Mouse (Mus musculus) kidney, embryonic 14.5 days (tissue): Measurements from ENCODE around the gene Sept4. TPM values are rescaled to one million over a fixed set of nuclear protein-coding genes. Genes with fewer than 3 reads are reported as not detected.

Experiments used
- ATAC-seq: fragments of 200-750 bp; cut with Nextera tagmentation; 2 replicates; pipeline ENCODE4 v1.8.0; 2017; ENCODE audit warnings: moderate number of reproducible peaks, mild to moderate bottlenecking, moderate TSS enrichment, moderate library complexity; ENCODE audit not compliant: low FRiP score, low TSS enrichment
- H3K27ac ChIP-seq: fragments of 300-500 bp; sonication (generic); 2 replicates; pipeline ENCODE4 v1.5.1; 2014; ENCODE audit warnings: low read depth, mild to moderate bottlenecking, low read length, moderate library complexity, mixed read lengths
- H3K27me3 ChIP-seq: fragments of 300-500 bp; sonication (generic); 2 replicates; pipeline ENCODE4 v1.6.1; 2014; ENCODE audit warnings: mild to moderate bottlenecking, low read length; ENCODE audit not compliant: control insufficient read depth, insufficient read depth
- H3K36me3 ChIP-seq: fragments of 300-500 bp; sonication (generic); 2 replicates; pipeline ENCODE4 v1.6.1; 2014; ENCODE audit warnings: low read length, mixed read lengths; ENCODE audit not compliant: control insufficient read depth, insufficient read depth
- H3K4me1 ChIP-seq: fragments of 300-500 bp; sonication (generic); 2 replicates; pipeline ENCODE4 v1.6.1; 2014; ENCODE audit warnings: low read length, mixed read lengths; ENCODE audit not compliant: control insufficient read depth, insufficient read depth
- H3K4me2 ChIP-seq: fragments of 300-500 bp; sonication (generic); replicated peaks from 2 replicates; pipeline ENCODE4 v1.6.1; 2014; ENCODE audit warnings: low read depth, mild to moderate bottlenecking, low read length
- H3K4me3 ChIP-seq: fragments of 300-500 bp; sonication (generic); 2 replicates; pipeline ENCODE4 v1.5.1; 2014; ENCODE audit warnings: mild to moderate bottlenecking, low read length
- H3K9ac ChIP-seq: fragments of 300-500 bp; sonication (generic); 2 replicates; pipeline ENCODE4 v1.6.1; 2014; ENCODE audit warnings: low read depth, mild to moderate bottlenecking, low read length, moderate library complexity
- H3K9me3 ChIP-seq: fragments of 300-500 bp; sonication (generic); 2 replicates; pipeline ENCODE4 v1.6.1; 2016; ENCODE audit warnings: low read length; ENCODE audit not compliant: control insufficient read depth
- WGBS: fragments of 180-500 bp; shearing (Covaris S2); extraction: QIAGEN DNeasy Blood & Tissue Kit; methylation state at CpG from one replicate; pipeline ENCODE4 v1.1.7; 2014; 5-methylcytosine and 5-hydroxymethylcytosine counted together
- polyA plus RNA-seq: library from polyadenylated mRNA; unstranded; fragments of >200 nt; fragmentation: Nextera tagmentation; extraction: Ambion mirVana; gene quantifications from 2 replicates; pipeline ENCODE4 v1.2.1, GENCODE M21; 2014

Gene Sept4
- polyA plus RNA-seq, 1 experiment from 2014 or later = 35.6 TPM

DNA sequence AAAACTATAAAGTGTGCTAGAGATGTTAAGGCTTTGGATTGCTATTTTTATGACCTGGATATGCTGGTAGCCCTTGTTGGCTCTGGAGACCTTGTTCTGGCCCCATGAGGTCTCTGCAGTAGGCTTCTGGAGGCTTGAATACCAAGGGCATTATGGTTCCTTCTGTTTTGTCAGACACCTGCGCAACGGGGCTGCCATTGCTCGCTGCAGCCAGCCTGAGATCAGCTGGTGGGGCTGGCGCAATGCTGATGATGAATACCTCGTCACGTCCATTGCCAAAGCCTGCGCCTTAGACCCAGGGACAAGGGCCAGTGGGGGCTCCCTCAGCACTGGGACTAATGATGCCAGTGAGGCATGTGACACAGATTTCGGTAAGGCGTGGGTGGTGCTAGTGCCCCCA is 33.5 kb downstream of the Sept4 start:
- no peak for ATAC-seq
- Histone ChIP-seq H3K4me2 (no peak overlapping the region), H3K27ac (no peak overlapping the region), H3K4me3 (no peak overlapping the region), H3K36me3 (peaks cover 99% of the 10 kb centered on the region), H3K9ac (no peak overlapping the region), H3K9me3 (no peaks in the 10 kb centered on the region), H3K27me3 (no peaks in the 10 kb centered on the region), H3K4me1 (no peaks in the 10 kb centered on the region)
- 94% methylated on average over 9 of the region's 9 CpGs for WGBS

DNA sequence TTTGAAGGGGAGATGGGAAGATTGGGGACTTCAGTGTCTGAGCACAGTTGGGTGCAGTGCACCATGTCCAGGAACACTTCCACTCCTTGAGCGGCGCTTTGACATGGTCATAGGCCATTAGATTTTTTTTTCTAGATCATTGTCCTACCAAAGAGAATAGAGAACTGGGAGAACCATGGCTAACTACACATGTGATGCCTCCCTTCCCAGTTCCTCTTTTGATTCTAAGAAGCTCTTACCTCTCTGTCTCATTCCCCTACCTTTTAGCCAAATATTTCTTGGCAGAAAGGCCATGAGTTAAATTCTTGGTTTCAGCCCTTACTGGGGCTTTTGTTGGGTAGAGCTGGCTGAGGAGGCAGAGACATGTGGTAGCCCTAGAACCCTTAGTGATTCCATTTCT is 34.9 kb downstream of the Sept4 start:
- H3K36me3 ChIP-seq = peaks cover 99% of the 10 kb centered on the region
- 96% methylated on average over 2 of the region's 2 CpGs for WGBS
- H3K9me3 ChIP-seq = no peaks in the 10 kb centered on the region
- no peaks in the 10 kb centered on the region for H3K27me3 ChIP-seq
- H3K4me1 ChIP-seq = no peaks in the 10 kb centered on the region
- no peak overlapping the region for H3K9ac ChIP-seq
- ATAC-seq = no peak
- no peak overlapping the region for H3K4me3 ChIP-seq
- no peak overlapping the region for H3K4me2 ChIP-seq
- H3K27ac ChIP-seq = no peak overlapping the region

GRCm38 (mm10) chr11:87609264-87609663 is 40.6 kb downstream of the Sept4 start:
- no peak for ATAC-seq
- WGBS = 93% methylated on average over 7 of the region's 7 CpGs
- Histone ChIP-seq H3K9me3 (no peaks in the 10 kb centered on the region), H3K4me1 (no peaks in the 10 kb centered on the region), H3K36me3 (peaks cover 96% of the 10 kb centered on the region), H3K9ac (no peak overlapping the region), H3K27me3 (no peaks in the 10 kb centered on the region), H3K4me2 (no peak overlapping the region), H3K4me3 (no peak overlapping the region), H3K27ac (no peak overlapping the region)

DNA sequence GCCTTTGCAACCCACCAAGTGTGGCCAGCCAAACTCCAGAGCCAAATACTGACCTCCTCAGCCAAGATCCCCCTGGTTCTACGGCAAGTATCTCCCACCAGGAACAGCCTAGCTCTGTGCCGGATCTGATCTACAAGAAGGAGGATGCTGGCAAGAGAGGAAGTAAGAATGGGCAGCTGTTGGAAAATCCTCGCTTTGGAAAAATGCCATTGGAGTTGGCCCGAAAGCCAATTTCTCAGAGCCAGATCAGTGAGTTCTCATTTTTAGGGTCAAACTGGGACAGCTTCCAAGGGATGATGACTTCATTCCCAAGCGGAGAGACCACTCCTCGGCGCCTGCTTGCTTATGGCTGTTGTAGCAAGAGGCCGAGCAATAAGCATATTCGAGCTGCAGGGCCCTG is 42.8 kb downstream of the Sept4 start:
- H3K9me3 ChIP-seq = peaks cover 2% of the 10 kb centered on the region; the same call in 1 of the 2 replicates
- no peaks in the 10 kb centered on the region for H3K4me1 ChIP-seq
- H3K4me2 ChIP-seq = no peak overlapping the region
- 90% methylated on average over 9 of the region's 9 CpGs for WGBS
- H3K36me3 ChIP-seq = peaks cover 96% of the 10 kb centered on the region
- no peak for ATAC-seq
- H3K27me3 ChIP-seq = no peaks in the 10 kb centered on the region
- H3K9ac ChIP-seq = no peak overlapping the region
- no peak overlapping the region for H3K27ac ChIP-seq
- H3K4me3 ChIP-seq = no peak overlapping the region

- no peak overlapping the region for H3K4me2 ChIP-seq
- ATAC-seq = no peak
- no peaks in the 10 kb centered on the region for H3K27me3 ChIP-seq
- no peak overlapping the region for H3K9ac ChIP-seq
- H3K4me3 ChIP-seq = no peak overlapping the region
- no peak overlapping the region for H3K27ac ChIP-seq
- no peaks in the 10 kb centered on the region for H3K4me1 ChIP-seq
- peaks cover 92% of the 10 kb centered on the region for H3K36me3 ChIP-seq
- WGBS = 91% methylated on average over 7 of the region's 7 CpGs
- H3K9me3 ChIP-seq = peaks cover 12% of the 10 kb centered on the region
Measured at GRCm38 (mm10) chr11:87613972-87614371, 45.3 kb downstream of the Sept4 start.

- H3K9ac ChIP-seq = no peak overlapping the region
- H3K9me3 ChIP-seq = peaks cover 12% of the 10 kb centered on the region
- peaks cover 86% of the 10 kb centered on the region for H3K36me3 ChIP-seq
- H3K4me2 ChIP-seq = no peak overlapping the region
- H3K27me3 ChIP-seq = no peaks in the 10 kb centered on the region
- H3K4me1 ChIP-seq = no peaks in the 10 kb centered on the region
- no peak overlapping the region for H3K27ac ChIP-seq
- WGBS = 95% methylated on average over 5 of the region's 5 CpGs
- ATAC-seq = no peak
- H3K4me3 ChIP-seq = no peak overlapping the region
Measured at GRCm38 (mm10) chr11:87615551-87615950, 46.8 kb downstream of the Sept4 start.

DNA sequence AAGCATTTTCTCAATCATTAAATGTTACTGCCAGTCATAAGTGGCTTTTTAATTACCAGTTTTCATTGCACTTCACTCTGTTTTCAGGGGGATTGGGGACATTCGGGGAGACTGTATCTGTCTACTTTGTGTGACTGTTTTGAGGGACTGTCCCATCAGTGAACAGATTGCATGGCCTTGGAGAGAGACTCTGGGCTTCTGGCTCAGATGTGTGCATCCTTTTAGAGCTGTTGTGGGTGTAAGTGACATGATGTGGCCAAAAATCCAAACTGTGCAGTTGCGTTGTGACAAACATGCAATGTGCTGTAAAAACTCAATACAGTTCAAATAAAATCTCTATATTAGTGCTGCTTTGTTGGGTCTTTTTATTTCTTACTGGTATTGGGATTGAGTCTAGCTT is 47.2 kb downstream of the Sept4 start:
- no peaks in the 10 kb centered on the region for H3K27me3 ChIP-seq
- H3K4me3 ChIP-seq = no peak overlapping the region
- peaks cover 12% of the 10 kb centered on the region for H3K9me3 ChIP-seq
- no peak for ATAC-seq
- no peaks in the 10 kb centered on the region for H3K4me1 ChIP-seq
- 97% methylated on average over 2 of the region's 2 CpGs for WGBS
- H3K9ac ChIP-seq = no peak overlapping the region
- no peak overlapping the region for H3K27ac ChIP-seq
- H3K36me3 ChIP-seq = peaks cover 85% of the 10 kb centered on the region
- no peak overlapping the region for H3K4me2 ChIP-seq

- H3K9me3 ChIP-seq = peaks cover 12% of the 10 kb centered on the region
- 0 out of 2 replicates have a peak, but pooled peaks have one; percentile 28 for ATAC-seq
- H3K27me3 ChIP-seq = no peaks in the 10 kb centered on the region
- no peak within 1 kb of the TSS for H3K9ac ChIP-seq
- H3K4me3 ChIP-seq = no peak within 1 kb of the TSS
- H3K4me1 ChIP-seq = no peaks in the 10 kb centered on the region
- H3K36me3 ChIP-seq = peaks cover 77% of the 10 kb centered on the region
- no peak within 1 kb of the TSS for H3K27ac ChIP-seq
- 88% methylated on average over 46 of the region's 69 CpGs for WGBS
- H3K4me2 ChIP-seq = no peak within 1 kb of the TSS
Measured at GRCm38 (mm10) chr11:87616790-87617474, 48.2 kb downstream of the Sept4 start, which contains the start of gene Hsf5. Hsf5 (plus strand) TSS chr11:87617164.

GRCm38 (mm10) chr11:87617606-87618005 is 48.9 kb downstream of the Sept4 start:
- Histone ChIP-seq H3K36me3 (peaks cover 73% of the 10 kb centered on the region), H3K4me2 (no peak overlapping the region), H3K27ac (no peak overlapping the region), H3K4me3 (no peak overlapping the region), H3K27me3 (no peaks in the 10 kb centered on the region), H3K9ac (no peak overlapping the region), H3K4me1 (no peaks in the 10 kb centered on the region), H3K9me3 (peaks cover 12% of the 10 kb centered on the region)
- 96% methylated on average over 32 of the region's 32 CpGs for WGBS
- ATAC-seq = no peak
